Mouse (Mus musculus): Measurements from ENCODE around the gene Foxe3. TPM values are rescaled to one million over a fixed set of nuclear protein-coding genes. Genes with fewer than 3 reads are reported as not detected.
A peak's percentile ranks its signal among the peaks of the same experiment; 100 is the strongest.

Gene Foxe3
- polyA plus RNA-seq, 1 experiment: not detected

GRCm38 (mm10) chr4:114947395-114947794, 21.6 kb upstream of the Foxe3 start:
- DNase-seq: peak; percentile 72
- TF ChIP-seq CTCF (IDR thresholded peaks at IDR 0.05; ENCODE audit: insufficient read depth, low read length) (peak; percentile 79), POLR2A (IDR thresholded peaks at IDR 0.05; ENCODE audit: borderline replicate concordance, extremely low read depth, low read depth, low read length) (no peak)
- no peaks in the 10 kb centered on the region; the same call in 1 of the 2 replicates for H3K4me1 ChIP-seq (ENCODE audit: control insufficient read depth, insufficient read depth, low read length)
- WGBS: 16% methylated on average over 6 of the region's 6 CpGs
- H3K4me3 ChIP-seq (replicated peaks; ENCODE audit: extremely low read depth, low read depth, low read length): no peak overlapping the region

GRCm38 (mm10) chr4:114946416-114946815, 20.6 kb upstream of the Foxe3 start:
- DNase-seq: no peak
- no peak overlapping the region for H3K4me3 ChIP-seq (replicated peaks; ENCODE audit: extremely low read depth, low read depth, low read length)
- TF ChIP-seq CTCF (IDR thresholded peaks at IDR 0.05; ENCODE audit: insufficient read depth, low read length) (no peak), POLR2A (IDR thresholded peaks at IDR 0.05; ENCODE audit: borderline replicate concordance, extremely low read depth, low read depth, low read length) (no peak)
- WGBS: 82% methylated on average over 4 of the region's 4 CpGs
- H3K4me1 ChIP-seq (ENCODE audit: control insufficient read depth, insufficient read depth, low read length): no peaks in the 10 kb centered on the region; the same call in 1 of the 2 replicates

GRCm38 (mm10) chr4:114945021-114945420, 19.2 kb upstream of the Foxe3 start:
- no peak for TF ChIP-seq POLR2A (IDR thresholded peaks at IDR 0.05; ENCODE audit: borderline replicate concordance, extremely low read depth, low read depth, low read length)
- 35% methylated on average over 5 of the region's 5 CpGs for WGBS
- DNase-seq: no peak

GRCm38 (mm10) chr4:114942583-114942982, 16.8 kb upstream of the Foxe3 start:
- 78% methylated on average over 8 of the region's 8 CpGs for WGBS
- Histone ChIP-seq H3K4me3 (replicated peaks; ENCODE audit: extremely low read depth, low read depth, low read length) (no peak overlapping the region), H3K4me1 (ENCODE audit: control insufficient read depth, insufficient read depth, low read length) (no peaks in the 10 kb centered on the region; the same call in 1 of the 2 replicates)
- TF ChIP-seq CTCF (IDR thresholded peaks at IDR 0.05; ENCODE audit: insufficient read depth, low read length) (no peak), POLR2A (IDR thresholded peaks at IDR 0.05; ENCODE audit: borderline replicate concordance, extremely low read depth, low read depth, low read length) (no peak)
- DNase-seq: no peak

More at GRCm38 (mm10) chr4:114945021-114945420, 19.2 kb upstream of the Foxe3 start:
- H3K4me1 ChIP-seq (ENCODE audit: control insufficient read depth, insufficient read depth, low read length): no peaks in the 10 kb centered on the region; the same call in 1 of the 2 replicates
- H3K4me3 ChIP-seq (replicated peaks; ENCODE audit: extremely low read depth, low read depth, low read length): no peak overlapping the region

- no peak for DNase-seq
- H3K4me1 ChIP-seq (ENCODE audit: control insufficient read depth, insufficient read depth, low read length): no peaks in the 10 kb centered on the region
- TF ChIP-seq POLR2A (IDR thresholded peaks at IDR 0.05; ENCODE audit: borderline replicate concordance, extremely low read depth, low read depth, low read length): no peak
- TF ChIP-seq CTCF (IDR thresholded peaks at IDR 0.05; ENCODE audit: insufficient read depth, low read length): no peak
- 60% methylated on average over 4 of the region's 4 CpGs for WGBS
- no peak overlapping the region for H3K4me3 ChIP-seq (replicated peaks; ENCODE audit: extremely low read depth, low read depth, low read length)
Measured at GRCm38 (mm10) chr4:114942112-114942511, 16.3 kb upstream of the Foxe3 start.

GRCm38 (mm10) chr4:114941311-114941710, 15.5 kb upstream of the Foxe3 start:
- TF ChIP-seq CTCF (IDR thresholded peaks at IDR 0.05; ENCODE audit: insufficient read depth, low read length) (no peak), POLR2A (IDR thresholded peaks at IDR 0.05; ENCODE audit: borderline replicate concordance, extremely low read depth, low read depth, low read length) (no peak)
- DNase-seq: no peak
- Histone ChIP-seq H3K4me3 (replicated peaks; ENCODE audit: extremely low read depth, low read depth, low read length) (no peak overlapping the region), H3K4me1 (ENCODE audit: control insufficient read depth, insufficient read depth, low read length) (no peaks in the 10 kb centered on the region)
- WGBS: 90% methylated on average over 4 of the region's 4 CpGs

GRCm38 (mm10) chr4:114938248-114938647, 12.4 kb upstream of the Foxe3 start:
- WGBS: 37% methylated on average over 3 of the region's 3 CpGs
- TF ChIP-seq POLR2A (IDR thresholded peaks at IDR 0.05; ENCODE audit: borderline replicate concordance, extremely low read depth, low read depth, low read length) (no peak), CTCF (IDR thresholded peaks at IDR 0.05; ENCODE audit: insufficient read depth, low read length) (no peak)
- Histone ChIP-seq H3K4me1 (ENCODE audit: control insufficient read depth, insufficient read depth, low read length) (no peaks in the 10 kb centered on the region), H3K4me3 (replicated peaks; ENCODE audit: extremely low read depth, low read depth, low read length) (no peak overlapping the region)
- DNase-seq: no peak

GRCm38 (mm10) chr4:114937459-114938047, 11.7 kb upstream of the Foxe3 start:
- DNase-seq: no peak
- Histone ChIP-seq H3K4me1 (ENCODE audit: control insufficient read depth, insufficient read depth, low read length) (no peaks in the 10 kb centered on the region), H3K4me3 (replicated peaks; ENCODE audit: extremely low read depth, low read depth, low read length) (no peak overlapping the region)
- TF ChIP-seq CTCF (IDR thresholded peaks at IDR 0.05; ENCODE audit: insufficient read depth, low read length): no peak
- no peak for TF ChIP-seq POLR2A (IDR thresholded peaks at IDR 0.05; ENCODE audit: borderline replicate concordance, extremely low read depth, low read depth, low read length)
- WGBS: 69% methylated on average over 4 of the region's 4 CpGs

- DNase-seq: no peak
- H3K4me1 ChIP-seq (ENCODE audit: control insufficient read depth, insufficient read depth, low read length): no peaks in the 10 kb centered on the region
- 72% methylated on average over 6 of the region's 6 CpGs for WGBS
- H3K4me3 ChIP-seq (replicated peaks; ENCODE audit: extremely low read depth, low read depth, low read length): no peak overlapping the region
- TF ChIP-seq POLR2A (IDR thresholded peaks at IDR 0.05; ENCODE audit: borderline replicate concordance, extremely low read depth, low read depth, low read length) (no peak), CTCF (IDR thresholded peaks at IDR 0.05; ENCODE audit: insufficient read depth, low read length) (no peak)
Measured at GRCm38 (mm10) chr4:114934188-114934587, 8.4 kb upstream of the Foxe3 start.

GRCm38 (mm10) chr4:114932747-114933146, 6.9 kb upstream of the Foxe3 start:
- no peak for TF ChIP-seq CTCF (IDR thresholded peaks at IDR 0.05; ENCODE audit: insufficient read depth, low read length)
- no peak overlapping the region for H3K4me3 ChIP-seq (replicated peaks; ENCODE audit: extremely low read depth, low read depth, low read length)
- H3K4me1 ChIP-seq (ENCODE audit: control insufficient read depth, insufficient read depth, low read length): no peaks in the 10 kb centered on the region
- 87% methylated on average over 4 of the region's 4 CpGs for WGBS
- DNase-seq: no peak
